Mouse (Mus musculus) liver, embryonic 11.5 days (tissue): Measurements from ENCODE around the gene Kif20b. TPM values are rescaled to one million over a fixed set of nuclear protein-coding genes. Genes with fewer than 3 reads are reported as not detected.

ENCODE experiments used
- ATAC-seq: fragments of 200-750 bp; cut with Nextera tagmentation; replicated peaks from 2 replicates; pipeline ENCODE4 v1.8.0; 2017; ENCODE audit warnings: moderate number of reproducible peaks, mild to moderate bottlenecking, moderate TSS enrichment, moderate library complexity; ENCODE audit not compliant: low FRiP score
- DNase-seq: peaks from one replicate; pipeline ENCODE4 v3.0.0-alpha.2; 2017; ENCODE audit warnings: low spot score
- H3K27ac ChIP-seq: fragments of 300-500 bp; sonication (generic); 2 replicates; pipeline ENCODE4 v1.5.1; 2014; ENCODE audit warnings: mild to moderate bottlenecking, low read depth, low read length, control low read depth
- H3K27me3 ChIP-seq: fragments of 300-500 bp; sonication (generic); replicated peaks from 2 replicates; pipeline ENCODE4 v1.6.1; 2014; ENCODE audit warnings: low read length, mixed read lengths; ENCODE audit not compliant: control insufficient read depth, insufficient read depth
- H3K36me3 ChIP-seq: fragments of 300-500 bp; sonication (generic); 2 replicates; pipeline ENCODE4 v1.6.1; 2014; ENCODE audit warnings: mild to moderate bottlenecking, low read length, moderate library complexity, mixed read lengths; ENCODE audit not compliant: control insufficient read depth, insufficient read depth
- H3K4me1 ChIP-seq: fragments of 300-500 bp; sonication (generic); replicated peaks from 2 replicates; pipeline ENCODE4 v1.6.1; 2014; ENCODE audit warnings: low read length, mixed read lengths; ENCODE audit not compliant: control insufficient read depth, insufficient read depth
- H3K4me2 ChIP-seq: fragments of 300-500 bp; sonication (generic); 2 replicates; pipeline ENCODE4 v1.6.1; 2014; ENCODE audit warnings: mild to moderate bottlenecking, control low read depth, moderate library complexity
- H3K4me3 ChIP-seq: fragments of 300-500 bp; sonication (generic); 2 replicates; pipeline ENCODE4 v1.5.1; 2014; ENCODE audit warnings: low read depth, low read length, control low read depth
- H3K9ac ChIP-seq: fragments of 300-500 bp; sonication (generic); 2 replicates; pipeline ENCODE4 v1.6.1; 2014; ENCODE audit warnings: low read depth, low read length, control low read depth
- H3K9me3 ChIP-seq: fragments of 300-500 bp; sonication (generic); 2 replicates; pipeline ENCODE4 v1.6.1; 2016; ENCODE audit warnings: low read length, inconsistent platforms, mixed read lengths; ENCODE audit not compliant: control insufficient read depth
- WGBS: fragments of 180-500 bp; shearing (Covaris S2); extraction: QIAGEN DNeasy Blood & Tissue Kit; methylation state at CpG from one replicate; pipeline ENCODE4 v1.1.7; 2014; 5-methylcytosine and 5-hydroxymethylcytosine counted together
- polyA plus RNA-seq: library from polyadenylated mRNA; unstranded; fragments of >200 nt; fragmentation: Nextera tagmentation; extraction: Ambion mirVana; gene quantifications from 2 replicates; pipeline ENCODE4 v1.2.1, GENCODE M21; 2014

Gene Kif20b
- polyA plus RNA-seq, 1 experiment from 2014 or later = 54.8 TPM

- no peaks in the 10 kb centered on the region for H3K9me3 ChIP-seq
- WGBS = 82% methylated on average over 1 of the region's 1 CpGs
- no peaks in the 10 kb centered on the region for H3K4me1 ChIP-seq
- H3K4me3 ChIP-seq = no peak overlapping the region
- ATAC-seq (no peak), DNase-seq (no peak)
- no peak overlapping the region for H3K4me2 ChIP-seq
- H3K9ac ChIP-seq = no peak overlapping the region
- no peak overlapping the region for H3K27ac ChIP-seq
- H3K27me3 ChIP-seq = no peaks in the 10 kb centered on the region
- H3K36me3 ChIP-seq = peaks cover 28% of the 10 kb centered on the region; the same call in 1 of the 2 replicates
These were observed 25.0 kb downstream of the Kif20b start for GRCm38 (mm10) chr19:34947206-34947605.

- Histone ChIP-seq H3K9me3 (no peaks in the 10 kb centered on the region), H3K4me3 (no peak overlapping the region), H3K4me2 (no peak overlapping the region), H3K27ac (no peak overlapping the region), H3K27me3 (no peaks in the 10 kb centered on the region), H3K36me3 (peaks cover 33% of the 10 kb centered on the region; the same call in 1 of the 2 replicates), H3K9ac (no peak overlapping the region), H3K4me1 (no peaks in the 10 kb centered on the region)
- 92% methylated on average over 11 of the region's 11 CpGs for WGBS
- ATAC-seq (no peak), DNase-seq (no peak)
These were observed 31.8 kb downstream of the Kif20b start for GRCm38 (mm10) chr19:34953842-34954541.

- H3K27me3 ChIP-seq = no peaks in the 10 kb centered on the region
- peaks cover 22% of the 10 kb centered on the region for H3K36me3 ChIP-seq
- H3K4me2 ChIP-seq = no peak overlapping the region
- H3K4me1 ChIP-seq = no peaks in the 10 kb centered on the region
- no peaks in the 10 kb centered on the region for H3K9me3 ChIP-seq
- DNase-seq = no peak
- no peak overlapping the region for H3K4me3 ChIP-seq
- WGBS = 87% methylated on average over 11 of the region's 11 CpGs
- H3K9ac ChIP-seq = no peak overlapping the region
- no peak for ATAC-seq
- H3K27ac ChIP-seq = no peak overlapping the region
These were observed 37.2 kb downstream of the Kif20b start for GRCm38 (mm10) chr19:34959369-34959768.

- no peak overlapping the region for H3K4me3 ChIP-seq
- 72% methylated on average over 2 of the region's 2 CpGs for WGBS
- no peaks in the 10 kb centered on the region for H3K4me1 ChIP-seq
- ATAC-seq = no peak
- no peak overlapping the region for H3K9ac ChIP-seq
- H3K27me3 ChIP-seq = no peaks in the 10 kb centered on the region
- no peaks in the 10 kb centered on the region for H3K9me3 ChIP-seq
- no peak overlapping the region for H3K4me2 ChIP-seq
- no peak for DNase-seq
- no peaks in the 10 kb centered on the region for H3K36me3 ChIP-seq
- no peak overlapping the region for H3K27ac ChIP-seq
These were observed 62.6 kb downstream of the Kif20b start for GRCm38 (mm10) chr19:34984742-34985141.

DNA sequence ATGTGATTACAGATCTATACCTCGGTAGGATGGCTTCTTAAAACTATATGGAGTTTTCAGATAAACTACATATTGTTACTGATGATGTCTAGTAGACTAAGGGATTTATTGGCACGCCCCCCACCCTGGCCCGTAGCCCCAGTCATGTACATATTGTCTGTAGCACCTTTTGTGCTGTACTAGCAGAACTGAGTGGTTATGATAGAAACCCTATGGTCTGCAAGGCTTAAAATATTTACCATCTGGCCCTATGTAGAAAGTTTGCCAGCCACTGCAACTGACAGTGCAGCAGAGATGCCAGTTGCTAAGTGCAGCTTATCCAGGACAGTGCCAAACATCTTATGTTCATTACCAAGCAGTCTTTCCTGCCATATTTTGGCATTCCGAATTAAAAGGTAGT is 68.3 kb downstream of the Kif20b start:
- H3K4me2 ChIP-seq = no peak overlapping the region
- 72% methylated on average over 4 of the region's 4 CpGs for WGBS
- H3K27ac ChIP-seq = no peak overlapping the region
- no peaks in the 10 kb centered on the region for H3K9me3 ChIP-seq
- no peaks in the 10 kb centered on the region for H3K27me3 ChIP-seq
- no peaks in the 10 kb centered on the region for H3K36me3 ChIP-seq
- no peak for ATAC-seq
- no peaks in the 10 kb centered on the region for H3K4me1 ChIP-seq
- H3K9ac ChIP-seq = no peak overlapping the region
- H3K4me3 ChIP-seq = no peak overlapping the region
- no peak for DNase-seq

DNA sequence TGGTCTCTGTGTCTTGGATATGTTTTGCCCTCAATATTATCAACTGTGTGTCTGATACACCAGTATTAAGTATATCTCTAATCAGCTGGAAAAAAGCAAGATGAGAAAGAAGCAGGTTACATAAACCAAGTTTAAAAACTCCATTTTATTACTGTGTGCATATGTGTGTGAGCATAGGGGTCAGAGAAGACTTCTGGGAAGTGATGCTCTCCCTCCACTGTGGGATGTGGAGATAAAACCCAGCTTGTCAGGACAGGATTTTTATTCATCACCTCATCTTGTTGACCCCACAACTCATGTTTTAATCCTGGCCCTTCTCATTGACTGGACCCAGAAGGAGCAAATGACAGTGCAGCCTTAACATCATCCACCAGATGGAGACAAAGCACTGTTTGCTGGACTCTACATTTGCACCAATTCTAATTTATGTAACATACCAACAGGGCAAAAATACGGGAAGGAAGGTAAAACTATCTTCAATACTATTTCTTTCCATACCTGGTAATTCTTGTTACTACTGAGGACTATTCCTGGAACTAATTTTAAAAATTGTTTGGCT is 70.9 kb downstream of the Kif20b start:
- H3K27me3 ChIP-seq = no peaks in the 10 kb centered on the region
- no peaks in the 10 kb centered on the region for H3K4me1 ChIP-seq
- no peaks in the 10 kb centered on the region for H3K36me3 ChIP-seq
- no peak overlapping the region for H3K9ac ChIP-seq
- H3K9me3 ChIP-seq = no peaks in the 10 kb centered on the region
- DNase-seq = no peak
- WGBS = 23% methylated on average over 1 of the region's 1 CpGs
- H3K4me2 ChIP-seq = no peak overlapping the region
- no peak for ATAC-seq
- H3K27ac ChIP-seq = no peak overlapping the region
- H3K4me3 ChIP-seq = no peak overlapping the region

DNA sequence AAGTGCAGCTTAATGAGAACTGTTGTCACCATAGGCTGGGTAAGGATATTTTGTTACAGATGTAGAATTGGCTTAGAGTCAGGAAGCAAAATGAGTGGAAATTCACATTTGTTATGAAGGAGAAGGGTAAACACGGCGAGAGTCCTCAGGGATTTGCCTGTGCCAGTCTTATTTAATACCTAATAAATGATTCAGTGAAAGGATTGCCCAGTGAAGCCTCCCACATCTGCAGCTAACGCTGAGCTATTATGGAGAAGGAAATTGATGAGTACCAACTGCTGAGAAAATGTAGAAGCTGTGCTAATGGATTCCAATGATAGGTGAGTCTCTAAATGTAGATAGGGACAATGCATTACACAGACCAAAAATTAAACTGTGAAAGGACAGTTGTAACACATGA is 92.9 kb downstream of the Kif20b start:
- Histone ChIP-seq H3K9ac (no peak overlapping the region), H3K4me1 (no peaks in the 10 kb centered on the region), H3K4me3 (no peak overlapping the region), H3K27me3 (no peaks in the 10 kb centered on the region), H3K4me2 (no peak overlapping the region), H3K27ac (no peak overlapping the region), H3K9me3 (no peaks in the 10 kb centered on the region), H3K36me3 (no peaks in the 10 kb centered on the region)
- no peak for ATAC-seq
- no peak for DNase-seq
- WGBS = 77% methylated on average over 3 of the region's 3 CpGs

GRCm38 (mm10) chr19:35017474-35018208 is 95.5 kb downstream of the Kif20b start:
- H3K36me3 ChIP-seq = no peaks in the 10 kb centered on the region
- no peaks in the 10 kb centered on the region for H3K9me3 ChIP-seq
- H3K27me3 ChIP-seq = no peaks in the 10 kb centered on the region
- H3K9ac ChIP-seq = no peak overlapping the region
- H3K4me3 ChIP-seq = no peak overlapping the region
- no peak overlapping the region for H3K4me2 ChIP-seq
- H3K27ac ChIP-seq = no peak overlapping the region
- DNase-seq (no peak), ATAC-seq (no peak)
- 67% methylated on average over 4 of the region's 4 CpGs for WGBS
- no peaks in the 10 kb centered on the region for H3K4me1 ChIP-seq
